Mouse (Mus musculus): Measurements from ENCODE around the gene Smpdl3b. TPM values are rescaled to one million over a fixed set of nuclear protein-coding genes. Genes with fewer than 3 reads are reported as not detected.
"Not testable (repeated sequence)": the region's sequence is repeated elsewhere in the genome, so short reads cannot be mapped to it uniquely, and the experiment has no call there.

Smpdl3b gene
- polyA plus RNA-seq, 1 experiment from 2014 or later = 9.0 TPM

DNA sequence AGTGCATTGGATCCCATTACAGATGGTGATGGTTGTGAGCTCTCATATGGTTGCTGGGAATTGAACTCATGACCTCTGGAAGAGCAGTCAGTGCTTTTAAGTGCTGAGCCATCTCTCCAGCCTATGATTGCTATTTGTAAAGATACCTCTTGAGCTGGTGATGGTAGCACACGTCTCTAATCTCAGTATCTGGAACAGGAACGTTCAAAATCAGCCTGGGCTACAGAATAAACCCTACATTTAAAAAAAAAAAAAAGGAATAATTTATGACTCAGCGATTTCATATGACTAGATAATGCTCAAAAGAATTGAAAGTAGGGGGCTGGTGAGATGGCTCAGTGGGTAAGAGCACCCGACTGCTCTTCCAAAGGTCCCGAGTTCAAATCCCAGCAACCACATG lies 46.2 kb upstream of the Smpdl3b start:
- H3K9me3 ChIP-seq (replicated peaks; ENCODE audit: low read length) = no peaks in the 10 kb centered on the region

DNA sequence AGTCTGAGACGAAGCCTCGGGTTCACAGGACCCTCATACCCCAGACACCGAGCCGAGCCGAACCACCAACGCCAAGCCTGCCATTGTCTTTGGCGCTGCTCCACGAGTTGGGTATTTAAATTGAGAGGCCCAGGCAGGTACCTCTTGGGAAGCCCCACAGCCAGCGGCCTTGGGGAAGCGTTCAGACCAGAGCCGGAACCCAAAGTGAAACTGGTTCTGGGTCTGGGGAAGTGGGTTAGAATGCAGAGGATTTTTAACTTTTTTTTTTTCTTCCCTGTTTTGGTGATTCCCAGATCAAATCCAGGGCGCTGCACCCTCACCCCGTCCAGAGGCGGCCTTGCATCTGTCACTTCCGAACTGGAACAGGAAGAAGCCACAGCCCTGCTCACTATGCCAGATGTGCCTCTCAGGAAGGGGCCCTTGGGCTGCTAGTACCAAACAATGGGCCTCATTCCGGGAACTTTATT lies 45.2 kb upstream of the Smpdl3b start:
- Histone ChIP-seq H3K9me3 (replicated peaks; ENCODE audit: low read length) (no peaks in the 10 kb centered on the region), H3K36me3 (ENCODE audit: insufficient read depth, low read length) (no peaks in the 10 kb centered on the region), H3K4me2 (ENCODE audit: low read length) (no peak overlapping the region), H3K4me1 (replicated peaks; ENCODE audit: insufficient read depth, low read length) (no peaks in the 10 kb centered on the region), H3K9ac (ENCODE audit: low read depth, low read length) (no peak overlapping the region), H3K27me3 (ENCODE audit: insufficient read depth, low read length) (no peaks in the 10 kb centered on the region), H3K4me3 (replicated peaks; ENCODE audit: low read depth, low read length) (no peak overlapping the region), H3K27ac (peak overlapping the region; percentile 54; the same call in 1 of the 2 replicates)
- WGBS = 68% methylated on average over 16 of the region's 16 CpGs
- DNase-seq (ENCODE audit: low spot score) = peak; percentile 21
- no peak for ATAC-seq (replicated peaks; ENCODE audit: low FRiP score, low read depth)
- no peak for TF ChIP-seq CTCF (IDR thresholded peaks at IDR 0.05; ENCODE audit: low read depth)

More for the DNA sequence above, 46.2 kb upstream of the Smpdl3b start:
- no peak overlapping the region for H3K4me2 ChIP-seq (ENCODE audit: low read length)
- TF ChIP-seq CTCF (IDR thresholded peaks at IDR 0.05; ENCODE audit: low read depth) = no peak
- H3K4me1 ChIP-seq (replicated peaks; ENCODE audit: insufficient read depth, low read length) = no peaks in the 10 kb centered on the region
- no peak overlapping the region for H3K9ac ChIP-seq (ENCODE audit: low read depth, low read length)
- H3K36me3 ChIP-seq (ENCODE audit: insufficient read depth, low read length) = no peaks in the 10 kb centered on the region
- no peak overlapping the region for H3K4me3 ChIP-seq (replicated peaks; ENCODE audit: low read depth, low read length)
- no peak for ATAC-seq (replicated peaks; ENCODE audit: low FRiP score, low read depth)
- H3K27ac ChIP-seq = no peak overlapping the region
- no peak for DNase-seq (ENCODE audit: low spot score)
- 88% methylated on average over 5 of the region's 5 CpGs for WGBS
- H3K27me3 ChIP-seq (ENCODE audit: insufficient read depth, low read length) = no peaks in the 10 kb centered on the region

DNA sequence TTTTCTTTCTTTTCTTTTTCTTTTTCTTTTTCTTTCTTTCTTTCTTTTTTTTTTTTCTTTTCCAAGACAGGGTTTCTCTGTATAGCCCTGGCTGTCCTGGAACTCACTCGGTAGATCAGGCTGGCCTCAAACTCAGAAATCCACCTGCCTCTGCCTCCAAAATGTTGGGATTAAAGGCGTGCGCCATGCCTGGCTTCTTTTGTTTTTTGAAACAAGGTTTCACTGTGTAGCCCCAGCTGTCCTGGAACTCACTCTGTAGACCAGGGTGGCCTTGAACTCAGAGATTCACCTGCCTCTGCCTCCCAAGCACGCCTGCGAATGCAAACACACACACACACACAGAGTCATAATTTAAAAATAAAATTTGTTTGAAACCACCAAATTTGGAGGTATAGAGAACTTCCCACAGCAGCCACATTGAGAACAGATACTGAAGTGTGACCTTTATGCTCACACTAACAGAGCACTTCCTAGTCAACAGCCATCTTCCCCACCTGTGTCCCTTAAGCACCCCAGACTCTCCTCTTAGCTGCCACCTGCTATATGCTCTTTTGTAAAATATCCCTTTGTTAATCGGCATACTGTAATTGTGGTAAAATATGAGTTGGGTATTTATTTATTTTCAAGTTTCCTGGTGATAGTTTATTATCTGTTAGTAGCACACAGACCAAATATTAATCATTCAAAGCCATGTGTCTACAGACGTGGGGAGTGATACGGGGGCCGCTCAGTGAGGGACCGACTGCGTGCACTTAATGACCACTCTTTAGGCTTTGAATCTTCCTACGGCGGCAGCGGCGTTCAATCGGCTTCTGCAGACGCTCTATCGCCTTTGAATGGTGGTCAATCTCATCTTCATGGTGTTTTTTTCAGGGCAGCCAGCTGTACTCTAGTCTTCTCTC lies 44.4 kb upstream of the Smpdl3b start:
- no peak overlapping the region for H3K4me2 ChIP-seq (ENCODE audit: low read length)
- no peak for TF ChIP-seq CTCF (IDR thresholded peaks at IDR 0.05; ENCODE audit: low read depth)
- no peaks in the 10 kb centered on the region for H3K9me3 ChIP-seq (replicated peaks; ENCODE audit: low read length)
- DNase-seq (ENCODE audit: low spot score) (no peak), ATAC-seq (replicated peaks; ENCODE audit: low FRiP score, low read depth) (no peak)
- H3K27me3 ChIP-seq (ENCODE audit: insufficient read depth, low read length) = no peaks in the 10 kb centered on the region
- no peaks in the 10 kb centered on the region for H3K4me1 ChIP-seq (replicated peaks; ENCODE audit: insufficient read depth, low read length)
- H3K36me3 ChIP-seq (ENCODE audit: insufficient read depth, low read length) = no peaks in the 10 kb centered on the region
- no peak overlapping the region for H3K4me3 ChIP-seq (replicated peaks; ENCODE audit: low read depth, low read length)
- H3K9ac ChIP-seq (ENCODE audit: low read depth, low read length) = no peak overlapping the region
- H3K27ac ChIP-seq = 0 out of 2 replicates have a peak overlapping the region, but pooled peaks have one; percentile 54
- WGBS = 89% methylated on average over 18 of the region's 18 CpGs

DNA sequence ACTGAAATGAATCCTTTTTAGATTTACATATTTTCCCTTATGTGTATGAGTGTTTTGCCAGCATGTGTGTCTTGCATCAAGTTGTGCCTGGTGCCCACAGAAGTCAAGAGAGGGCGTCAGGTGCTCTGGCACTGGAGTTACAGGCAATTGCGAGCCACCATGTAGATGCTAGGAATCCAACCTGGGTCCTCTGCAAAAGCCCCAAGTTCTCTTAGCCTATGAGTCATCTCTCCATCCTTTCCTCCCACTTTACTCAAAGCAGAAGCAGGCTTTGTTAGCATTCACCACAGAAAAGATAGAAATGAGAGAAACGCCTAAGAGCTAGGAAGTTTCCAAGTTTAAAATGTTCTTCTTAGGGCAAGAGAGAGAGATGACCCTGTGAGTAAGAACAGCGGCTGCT lies 42.8 kb upstream of the Smpdl3b start:
- no peak overlapping the region for H3K9ac ChIP-seq (ENCODE audit: low read depth, low read length)
- no peak for TF ChIP-seq CTCF (IDR thresholded peaks at IDR 0.05; ENCODE audit: low read depth)
- no peak overlapping the region for H3K4me3 ChIP-seq (replicated peaks; ENCODE audit: low read depth, low read length)
- DNase-seq (ENCODE audit: low spot score) = no peak
- no peaks in the 10 kb centered on the region; the same call in 1 of the 2 replicates for H3K27me3 ChIP-seq (ENCODE audit: insufficient read depth, low read length)
- no peak for ATAC-seq (replicated peaks; ENCODE audit: low FRiP score, low read depth)
- no peak overlapping the region for H3K4me2 ChIP-seq (ENCODE audit: low read length)
- H3K27ac ChIP-seq = no peak overlapping the region
- H3K9me3 ChIP-seq (replicated peaks; ENCODE audit: low read length) = no peaks in the 10 kb centered on the region
- WGBS = 88% methylated on average over 4 of the region's 4 CpGs
- no peaks in the 10 kb centered on the region for H3K4me1 ChIP-seq (replicated peaks; ENCODE audit: insufficient read depth, low read length)
- no peaks in the 10 kb centered on the region for H3K36me3 ChIP-seq (ENCODE audit: insufficient read depth, low read length)

DNA sequence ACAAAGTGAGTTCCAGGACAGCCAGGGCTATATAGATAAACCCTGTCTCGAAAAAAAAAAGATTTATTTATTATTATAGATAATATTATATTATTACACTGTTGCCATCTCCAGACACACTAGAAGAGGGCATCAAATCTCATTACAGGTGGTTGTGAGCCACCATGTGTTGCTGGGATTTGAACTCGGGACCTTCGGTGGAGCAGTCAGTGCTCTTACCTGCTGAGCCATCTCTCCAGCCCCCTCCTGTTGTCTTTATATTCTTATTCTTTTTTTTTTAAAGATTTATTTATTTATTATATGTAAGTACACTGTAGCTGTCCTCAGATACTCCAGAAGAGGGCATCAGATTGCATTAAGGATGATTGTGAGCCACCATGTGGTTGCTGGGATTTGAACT lies 41.6 kb upstream of the Smpdl3b start:
- H3K9ac ChIP-seq (ENCODE audit: low read depth, low read length); H3K4me2 ChIP-seq (ENCODE audit: low read length); ATAC-seq (replicated peaks; ENCODE audit: low FRiP score, low read depth); H3K9me3 ChIP-seq (replicated peaks; ENCODE audit: low read length); DNase-seq (ENCODE audit: low spot score); H3K4me1 ChIP-seq (replicated peaks; ENCODE audit: insufficient read depth, low read length); H3K27ac ChIP-seq; H3K36me3 ChIP-seq (ENCODE audit: insufficient read depth, low read length); H3K27me3 ChIP-seq (ENCODE audit: insufficient read depth, low read length); H3K4me3 ChIP-seq (replicated peaks; ENCODE audit: low read depth, low read length): not testable (repeated sequence)
- 85% methylated on average over 3 of the region's 3 CpGs for WGBS

DNA sequence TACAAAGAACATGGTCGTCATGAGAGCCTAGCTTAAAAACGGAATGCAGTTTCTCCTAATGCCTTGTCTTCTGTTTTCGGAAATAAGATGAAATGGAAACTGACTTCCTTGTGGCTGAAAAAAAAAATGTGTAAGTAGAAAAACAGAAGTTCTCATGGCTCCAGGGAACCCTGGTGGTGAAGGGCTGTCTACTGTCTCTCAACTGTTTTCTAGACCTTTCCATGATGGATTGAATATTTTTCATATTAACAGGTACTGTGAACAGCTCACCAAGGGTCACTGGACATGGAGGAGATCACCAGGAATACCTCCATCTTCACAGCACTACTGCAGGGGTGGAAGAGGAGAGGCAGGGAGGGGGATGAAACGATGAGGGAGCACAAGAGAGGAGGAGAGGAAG lies 41.0 kb upstream of the Smpdl3b start:
- DNase-seq (ENCODE audit: low spot score) = no peak
- TF ChIP-seq CTCF (IDR thresholded peaks at IDR 0.05; ENCODE audit: low read depth) = no peak
- Histone ChIP-seq H3K4me2 (ENCODE audit: low read length) (no peak overlapping the region), H3K4me1 (replicated peaks; ENCODE audit: insufficient read depth, low read length) (no peaks in the 10 kb centered on the region), H3K9me3 (replicated peaks; ENCODE audit: low read length) (no peaks in the 10 kb centered on the region), H3K4me3 (replicated peaks; ENCODE audit: low read depth, low read length) (no peak overlapping the region), H3K27me3 (ENCODE audit: insufficient read depth, low read length) (no peaks in the 10 kb centered on the region; the same call in 1 of the 2 replicates), H3K9ac (ENCODE audit: low read depth, low read length) (no peak overlapping the region), H3K36me3 (ENCODE audit: insufficient read depth, low read length) (no peaks in the 10 kb centered on the region), H3K27ac (no peak overlapping the region)
- ATAC-seq (replicated peaks; ENCODE audit: low FRiP score, low read depth) = no peak
- WGBS = 70% methylated on average over 4 of the region's 4 CpGs
